Mouse (Mus musculus): Measurements from ENCODE around the gene Fhl3. TPM values are rescaled to one million over a fixed set of nuclear protein-coding genes. Genes with fewer than 3 reads are reported as not detected.
A peak's percentile ranks its signal among the peaks of the same experiment; 100 is the strongest.

The Fhl3 gene
- polyA plus RNA-seq, 1 experiment, result 135 TPM

DNA sequence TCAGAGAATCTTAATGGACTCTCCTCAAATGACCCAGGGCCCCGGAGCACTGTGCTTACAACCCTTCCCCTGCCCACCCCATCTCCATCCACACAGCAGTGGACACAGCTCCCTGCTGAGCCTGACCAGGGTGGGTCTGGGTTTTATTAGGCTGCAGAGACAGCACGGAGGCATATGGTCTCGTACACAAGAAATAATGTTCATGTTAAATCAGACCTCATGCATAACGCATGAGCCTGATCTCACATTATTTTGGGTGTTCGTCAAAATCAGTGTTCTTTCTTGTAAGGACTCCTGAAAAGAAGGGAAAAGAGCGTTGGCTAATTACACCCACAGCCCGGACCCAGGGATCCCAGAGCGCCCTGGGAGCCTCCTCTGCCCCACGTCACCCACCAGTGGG is 36.3 kb upstream of the Fhl3 start:
- TF ChIP-seq POLR2A (IDR thresholded peaks at IDR 0.05; ENCODE audit: low read depth, low read length), result no peak
- no peak for TF ChIP-seq CTCF (IDR thresholded peaks at IDR 0.05; ENCODE audit: borderline replicate concordance, insufficient read depth, low read length)
- Histone ChIP-seq H3K27ac (ENCODE audit: insufficient read depth, low read length) (no peak overlapping the region), H3K4me3 (ENCODE audit: insufficient read depth, low read length) (no peak overlapping the region), H3K4me1 (ENCODE audit: control insufficient read depth, insufficient read depth, low read length) (peaks cover 2% of the 10 kb centered on the region; the same call in 1 of the 2 replicates)

DNA sequence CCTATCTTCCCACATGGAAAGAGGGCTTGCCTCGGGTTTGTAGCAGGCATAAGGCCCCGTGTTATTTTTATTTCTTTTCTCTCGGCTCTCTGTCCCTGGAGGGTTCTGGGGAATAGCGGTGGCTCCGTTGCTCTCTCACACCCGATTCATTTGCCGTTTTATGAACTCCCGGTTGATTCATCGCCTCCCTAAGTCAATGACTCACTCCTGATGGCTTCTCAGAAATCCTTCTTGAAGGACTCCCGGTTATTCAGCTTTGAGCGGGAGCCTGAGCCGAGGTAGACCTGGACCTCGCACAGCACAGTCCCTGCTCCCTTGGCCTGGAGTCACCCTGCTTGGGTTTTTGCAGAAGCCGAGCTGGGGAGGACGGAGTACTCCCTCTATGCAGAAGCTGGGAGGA is 35.9 kb upstream of the Fhl3 start:
- Histone ChIP-seq H3K4me3 (ENCODE audit: insufficient read depth, low read length) (no peak overlapping the region), H3K27ac (ENCODE audit: insufficient read depth, low read length) (no peak overlapping the region), H3K4me1 (ENCODE audit: control insufficient read depth, insufficient read depth, low read length) (peaks cover 2% of the 10 kb centered on the region; the same call in 1 of the 2 replicates)
- TF ChIP-seq CTCF (IDR thresholded peaks at IDR 0.05; ENCODE audit: borderline replicate concordance, insufficient read depth, low read length) (no peak), POLR2A (IDR thresholded peaks at IDR 0.05; ENCODE audit: low read depth, low read length) (no peak)

DNA sequence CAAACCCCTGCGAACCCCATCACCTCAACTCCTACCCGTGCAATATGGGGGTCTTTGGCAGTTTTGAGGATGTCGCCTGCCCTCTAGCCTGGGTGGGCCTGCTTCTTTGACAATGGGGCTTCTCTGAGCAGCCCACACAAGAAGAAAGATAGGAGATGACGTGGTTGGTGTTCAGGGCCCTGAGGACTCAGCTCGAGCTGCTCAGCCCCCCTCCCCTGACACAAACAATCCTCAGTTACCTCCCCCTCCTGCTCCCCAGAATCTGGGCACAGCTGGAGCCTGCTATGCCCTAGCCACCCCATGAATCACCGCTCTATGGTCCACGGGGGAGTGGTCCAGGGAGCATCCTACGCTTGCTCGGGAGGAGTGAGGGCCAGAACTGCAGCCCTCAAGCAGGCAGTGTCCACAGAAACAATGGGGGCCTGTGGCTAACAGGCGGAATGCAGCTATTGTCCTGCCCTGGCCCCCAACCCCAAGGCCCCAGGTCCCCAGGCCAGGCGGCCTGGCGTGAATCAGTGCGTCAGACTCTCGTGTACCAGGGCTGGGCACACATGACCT is 32.9 kb upstream of the Fhl3 start:
- H3K4me3 ChIP-seq (ENCODE audit: insufficient read depth, low read length), result no peak overlapping the region
- H3K4me1 ChIP-seq (ENCODE audit: control insufficient read depth, insufficient read depth, low read length), result peaks cover 7% of the 10 kb centered on the region
- no peak overlapping the region for H3K27ac ChIP-seq (ENCODE audit: insufficient read depth, low read length)
- TF ChIP-seq CTCF (IDR thresholded peaks at IDR 0.05; ENCODE audit: borderline replicate concordance, insufficient read depth, low read length) (no peak), POLR2A (IDR thresholded peaks at IDR 0.05; ENCODE audit: low read depth, low read length) (no peak)

DNA sequence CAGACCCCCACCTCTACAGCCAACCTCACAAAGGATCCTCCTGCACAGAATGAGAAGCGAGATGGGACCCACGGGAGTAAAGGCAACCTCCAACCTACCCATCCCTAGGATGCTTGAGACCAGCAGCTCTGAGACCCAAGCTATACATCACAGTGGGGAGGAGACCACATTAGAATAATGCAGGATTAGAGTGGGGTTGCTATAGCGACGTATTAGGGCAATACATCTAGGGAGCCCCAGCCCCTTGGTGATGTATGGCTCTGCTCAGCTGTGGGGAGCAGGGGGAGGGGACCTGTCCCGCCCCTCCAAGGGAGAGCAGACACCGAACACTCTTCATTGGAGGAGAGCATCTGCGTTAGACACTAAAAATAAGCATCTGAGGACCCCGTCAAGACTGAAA is 32.4 kb upstream of the Fhl3 start:
- Histone ChIP-seq H3K4me3 (ENCODE audit: insufficient read depth, low read length) (no peak overlapping the region), H3K4me1 (ENCODE audit: control insufficient read depth, insufficient read depth, low read length) (peaks cover 7% of the 10 kb centered on the region), H3K27ac (ENCODE audit: insufficient read depth, low read length) (no peak overlapping the region)
- TF ChIP-seq POLR2A (IDR thresholded peaks at IDR 0.05; ENCODE audit: low read depth, low read length) (no peak), CTCF (IDR thresholded peaks at IDR 0.05; ENCODE audit: borderline replicate concordance, insufficient read depth, low read length) (no peak)

DNA sequence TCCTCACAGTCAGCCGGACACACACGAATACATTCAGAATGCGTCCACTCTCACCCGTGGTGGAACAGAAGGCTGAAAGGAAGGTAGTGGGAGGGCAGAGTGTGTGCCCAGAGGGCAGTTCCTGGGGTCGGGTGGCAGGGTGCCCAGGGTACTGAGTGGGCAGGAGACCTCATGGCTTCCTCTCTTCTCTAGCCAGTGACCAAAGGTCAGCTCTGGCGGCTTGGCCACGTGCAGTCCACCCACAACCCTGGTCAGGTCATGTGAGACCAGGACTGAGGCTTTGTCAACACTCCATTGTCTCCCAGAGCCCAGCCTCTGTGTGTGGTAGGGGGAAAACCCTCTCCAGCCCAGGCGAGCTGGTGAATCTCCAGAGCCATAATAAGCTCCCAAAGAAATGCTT is 30.3 kb upstream of the Fhl3 start:
- no peak overlapping the region for H3K27ac ChIP-seq (ENCODE audit: insufficient read depth, low read length)
- peaks cover 5% of the 10 kb centered on the region for H3K4me1 ChIP-seq (ENCODE audit: control insufficient read depth, insufficient read depth, low read length)
- no peak overlapping the region for H3K4me3 ChIP-seq (ENCODE audit: insufficient read depth, low read length)
- no peak for TF ChIP-seq POLR2A (IDR thresholded peaks at IDR 0.05; ENCODE audit: low read depth, low read length)
- TF ChIP-seq CTCF (IDR thresholded peaks at IDR 0.05; ENCODE audit: borderline replicate concordance, insufficient read depth, low read length), result no peak

DNA sequence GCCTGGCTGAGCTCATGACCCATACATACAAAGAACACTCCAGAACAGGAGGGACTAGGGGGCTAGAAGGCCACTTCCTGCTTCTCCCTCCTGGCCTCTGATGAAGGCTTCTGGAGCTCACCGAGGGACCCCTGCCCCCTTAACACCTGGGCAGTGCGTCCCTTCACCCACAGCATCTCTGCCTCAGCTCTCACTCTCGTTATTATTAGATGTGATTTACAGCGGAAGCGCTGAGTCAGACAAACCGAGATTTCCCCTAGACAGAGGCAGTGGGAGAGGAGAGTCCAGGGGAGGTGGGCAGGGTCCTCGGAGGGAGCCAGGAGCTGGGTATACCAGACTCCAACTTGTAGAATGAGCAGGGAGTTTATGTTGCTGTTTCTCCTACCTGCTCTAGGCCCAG is 28.9 kb upstream of the Fhl3 start:
- peaks cover 5% of the 10 kb centered on the region for H3K4me1 ChIP-seq (ENCODE audit: control insufficient read depth, insufficient read depth, low read length)
- no peak for TF ChIP-seq POLR2A (IDR thresholded peaks at IDR 0.05; ENCODE audit: low read depth, low read length)
- no peak for TF ChIP-seq CTCF (IDR thresholded peaks at IDR 0.05; ENCODE audit: borderline replicate concordance, insufficient read depth, low read length)
- H3K27ac ChIP-seq (ENCODE audit: insufficient read depth, low read length), result no peak overlapping the region
- no peak overlapping the region for H3K4me3 ChIP-seq (ENCODE audit: insufficient read depth, low read length)

DNA sequence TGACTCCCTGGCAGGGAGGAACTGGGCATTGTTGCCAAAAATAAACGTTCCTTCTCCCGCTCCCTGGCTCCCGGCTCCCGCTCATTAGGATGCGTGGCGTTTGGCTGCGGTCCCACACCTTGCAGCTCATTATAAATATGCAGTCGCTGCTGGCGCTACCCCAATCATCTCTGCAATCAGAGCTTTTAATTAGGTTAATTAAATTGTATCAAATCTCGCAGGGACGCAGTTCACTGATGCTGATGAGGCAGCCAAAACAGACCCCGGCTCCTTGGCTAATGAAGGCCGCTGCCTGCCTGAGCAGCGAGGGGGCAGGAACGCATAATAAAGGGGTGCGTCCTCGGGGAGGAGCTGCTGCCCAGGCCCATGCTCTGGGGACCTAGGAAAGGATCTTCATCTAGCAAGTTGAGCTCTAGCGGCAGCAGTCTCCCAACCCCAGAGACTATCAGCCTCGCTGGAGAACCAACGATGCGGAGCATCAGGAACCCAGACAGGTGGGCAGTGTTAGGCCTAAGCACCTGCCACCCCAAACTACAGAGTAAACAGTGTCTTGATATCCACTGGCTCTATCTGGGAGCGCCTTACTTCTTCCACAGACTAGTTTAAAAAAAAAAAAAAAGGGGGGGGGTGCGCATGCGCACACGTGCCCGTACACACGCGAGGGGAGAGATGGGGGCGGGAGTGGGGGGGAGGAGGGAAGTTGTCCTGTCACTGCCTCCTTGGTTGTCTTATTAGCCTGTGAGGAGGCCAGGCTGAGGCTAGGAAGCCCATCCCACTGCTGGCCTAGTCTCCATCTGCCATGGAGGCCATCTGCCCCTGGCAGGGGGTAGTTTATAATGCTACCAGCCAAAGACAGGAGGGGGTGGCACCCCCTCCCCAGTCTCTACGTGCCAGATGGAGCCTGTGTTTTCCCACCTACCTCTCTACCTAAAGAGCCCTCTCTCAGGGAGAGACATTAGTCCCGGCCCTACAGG is 27.9 kb upstream of the Fhl3 start:
- no peak overlapping the region for H3K27ac ChIP-seq (ENCODE audit: insufficient read depth, low read length)
- TF ChIP-seq CTCF (IDR thresholded peaks at IDR 0.05; ENCODE audit: borderline replicate concordance, insufficient read depth, low read length), result no peak
- TF ChIP-seq POLR2A (IDR thresholded peaks at IDR 0.05; ENCODE audit: low read depth, low read length), result no peak
- no peak overlapping the region for H3K4me3 ChIP-seq (ENCODE audit: insufficient read depth, low read length)
- H3K4me1 ChIP-seq (ENCODE audit: control insufficient read depth, insufficient read depth, low read length), result peaks cover 5% of the 10 kb centered on the region

DNA sequence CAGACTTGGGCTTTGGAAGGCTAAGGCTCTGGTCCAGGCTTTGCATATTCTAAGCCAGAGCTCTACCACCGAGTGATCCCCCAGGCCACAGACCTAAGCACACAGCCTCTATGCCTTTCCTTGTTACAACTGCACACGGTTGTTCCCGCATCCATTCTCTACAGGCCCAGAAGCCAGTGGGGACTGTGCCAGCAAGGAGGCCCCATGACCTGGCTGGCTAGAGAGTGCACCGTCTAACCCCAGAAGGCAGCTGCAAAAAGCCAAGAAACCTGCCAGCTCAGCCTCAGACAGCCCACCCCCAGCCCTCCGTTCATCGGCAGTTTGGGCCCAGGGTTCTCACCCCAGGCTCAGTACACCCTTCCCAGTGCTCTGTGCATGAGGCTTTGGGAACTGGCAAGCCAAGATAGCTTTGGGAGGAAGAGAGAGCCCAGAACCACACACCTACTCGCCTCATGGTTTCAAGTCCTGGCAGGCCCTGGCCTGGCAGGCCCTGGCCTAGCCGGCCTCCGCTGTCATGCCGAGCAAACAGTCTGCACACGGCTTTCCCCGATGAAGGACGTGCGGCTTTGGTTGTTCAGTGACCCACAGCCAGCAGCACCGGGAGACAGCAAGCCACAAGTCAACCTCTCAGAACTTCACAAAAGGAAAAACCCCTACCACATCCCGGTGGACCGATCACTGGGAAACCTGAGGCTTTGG is 26.0 kb upstream of the Fhl3 start:
- peaks cover 5% of the 10 kb centered on the region for H3K4me1 ChIP-seq (ENCODE audit: control insufficient read depth, insufficient read depth, low read length)
- H3K4me3 ChIP-seq (ENCODE audit: insufficient read depth, low read length), result no peak overlapping the region
- H3K27ac ChIP-seq (ENCODE audit: insufficient read depth, low read length), result no peak overlapping the region
- TF ChIP-seq CTCF (IDR thresholded peaks at IDR 0.05; ENCODE audit: borderline replicate concordance, insufficient read depth, low read length) (no peak), POLR2A (IDR thresholded peaks at IDR 0.05; ENCODE audit: low read depth, low read length) (no peak)

DNA sequence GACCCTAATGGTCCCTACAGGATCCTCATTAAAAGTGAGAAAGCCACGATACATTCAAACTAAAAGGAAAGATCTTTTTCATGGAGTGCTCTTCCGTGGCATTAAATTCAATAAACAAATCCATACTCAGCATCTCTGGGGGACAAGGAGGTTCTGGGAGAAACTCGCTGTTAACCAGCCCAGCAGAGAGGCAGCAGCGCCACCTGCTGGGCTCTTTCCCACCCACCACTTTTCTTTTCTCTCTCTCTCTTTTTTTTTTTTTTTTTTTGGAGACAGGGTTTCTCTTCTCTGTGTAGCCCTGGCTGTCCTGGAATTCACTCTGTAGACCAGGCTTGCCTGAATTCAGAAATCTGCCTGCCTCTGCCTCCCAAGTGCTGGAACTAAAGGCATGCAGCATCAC is 25.5 kb upstream of the Fhl3 start:
- Histone ChIP-seq H3K4me3 (ENCODE audit: insufficient read depth, low read length) (no peak overlapping the region), H3K27ac (ENCODE audit: insufficient read depth, low read length) (no peak overlapping the region), H3K4me1 (ENCODE audit: control insufficient read depth, insufficient read depth, low read length) (peaks cover 5% of the 10 kb centered on the region)
- no peak for TF ChIP-seq POLR2A (IDR thresholded peaks at IDR 0.05; ENCODE audit: low read depth, low read length)
- peak; percentile 65; the same call in 1 of the 2 replicates for TF ChIP-seq CTCF (IDR thresholded peaks at IDR 0.05; ENCODE audit: borderline replicate concordance, insufficient read depth, low read length)

All from embryonic fibroblast, embryonic 13.5 days (primary cell).